ENCODE assay signal across 8 mouse cellular contexts in the genomic region with DNA sequence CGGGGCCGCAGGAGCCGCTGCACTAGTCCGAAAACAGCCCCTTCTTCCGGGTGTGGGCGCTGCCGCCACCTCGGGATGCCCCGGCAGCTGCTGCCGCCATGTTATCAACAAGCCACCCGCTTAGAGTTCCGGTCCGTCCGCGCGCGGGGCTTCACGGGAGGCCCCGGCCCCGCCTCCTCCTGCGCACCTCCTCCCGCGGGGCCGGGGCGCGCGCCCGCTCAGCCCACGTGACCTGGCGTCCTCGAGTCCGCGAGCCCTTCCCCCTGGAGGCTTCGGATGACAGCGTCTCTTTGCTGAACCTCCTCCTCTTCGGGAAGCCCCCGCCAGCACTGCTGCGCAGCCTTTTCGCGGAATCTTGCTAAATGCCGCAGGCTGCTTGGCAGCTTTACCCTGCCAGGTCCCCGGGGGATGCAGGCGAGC. TPM values are rescaled to one million over a fixed set of nuclear protein-coding genes. Genes with fewer than 3 reads are reported as not detected.
DNase-seq lines count a peak whose midpoint lies in the region; ATAC-seq lines count a peak whose summit lies in the region.

A gene (minus strand): TSS at position 155 of the 420 bp plus-strand sequence.

- H3K9ac ChIP-seq in kidney, embryonic 15.5 days = peak within 1 kb of the TSS; percentile 94

- H3K36me3 ChIP-seq in heart, embryonic 10.5 days = peaks cover 5% of the 10 kb centered on the region; the same call in 1 of the 2 replicates
- H3K36me3 ChIP-seq in kidney, embryonic 15.5 days = 0 out of 2 replicates have a peak, but pooled peaks cover 11% of the 10 kb centered on the region

- H3K4me1 ChIP-seq in heart, embryonic 10.5 days = peaks cover 18% of the 10 kb centered on the region
- peaks cover 20% of the 10 kb centered on the region for H3K4me1 ChIP-seq in kidney, embryonic 15.5 days

- no peaks in the 10 kb centered on the region for H3K27me3 ChIP-seq in heart, embryonic 10.5 days (ENCODE audit: insufficient read depth, poor library complexity, severe bottlenecking)
- H3K27me3 ChIP-seq in kidney, embryonic 15.5 days = no peaks in the 10 kb centered on the region

- H3K27ac ChIP-seq in heart, embryonic 10.5 days = peak within 1 kb of the TSS; percentile 97
- peak within 1 kb of the TSS; percentile 97 for H3K27ac ChIP-seq in kidney, embryonic 15.5 days

- peak; percentile 95 for DNase-seq in B cell, adult 2 months
- peak; percentile 98 for DNase-seq in brain, adult 2 months (ENCODE audit: low read depth, low spot score)
- peak; percentile 97 for DNase-seq in heart, embryonic 10.5 days (ENCODE audit: low spot score)
- peak; percentile 95 for DNase-seq in liver
- peak; percentile 93 to 98 for DNase-seq in spleen, postnatal 4 days (ENCODE audit: low spot score in 2 of 2)

- peak within 1 kb of the TSS; percentile 84 for H3K4me3 ChIP-seq in heart, embryonic 10.5 days
- peak within 1 kb of the TSS; percentile 97 for H3K4me3 ChIP-seq in kidney, embryonic 15.5 days (replicated peaks)

- ATAC-seq in erythroblast, adult 5-6 weeks (replicated peaks; ENCODE audit: low FRiP score, poor library complexity, severe bottlenecking) = peak; percentile 94
- peak; percentile 96 for ATAC-seq in kidney, embryonic 15.5 days (replicated peaks; ENCODE audit: low FRiP score)
- peak; percentile 79 for ATAC-seq in monocyte, adult 5-6 weeks (replicated peaks; ENCODE audit: insufficient number of reproducible peaks, low FRiP score, low TSS enrichment, poor library complexity, severe bottlenecking)

- peak within 1 kb of the TSS; percentile 64 for H3K4me2 ChIP-seq in kidney, embryonic 15.5 days

- 0% methylated on average over 42 of the region's 43 CpGs for WGBS in heart, embryonic 10.5 days
- WGBS in kidney, embryonic 15.5 days = 0% methylated on average over 41 of the region's 43 CpGs

- no peaks in the 10 kb centered on the region for H3K9me3 ChIP-seq in heart, embryonic 10.5 days
- no peaks in the 10 kb centered on the region for H3K9me3 ChIP-seq in kidney, embryonic 15.5 days (replicated peaks)

RNA-seq across cellular contexts. Expression of the gene that starts here (rescaled TPM):
- total RNA-seq in erythroblast, adult 5-6 weeks (2015; ENCODE audit: low replicate concordance) = 20.4 and 22.8 TPM in 2 replicates
- total RNA-seq in erythroblast, adult 5-6 weeks (2017; ENCODE audit: low replicate concordance) = 18.3 and 20.4 TPM in 2 replicates
- 17.3 and 17.9 TPM in 2 replicates for polyA plus RNA-seq in heart, embryonic 10.5 days (2016; fragmentation: Nextera tagmentation; extraction: Ambion mirVana)
- polyA plus RNA-seq in kidney, embryonic 15.5 days (2015; fragmentation: Nextera tagmentation; extraction: Ambion mirVana) = 19.1 and 19.2 TPM in 2 replicates
- total RNA-seq in monocyte, adult 5-6 weeks (2017) = 35.7 to 65.4 TPM (median 59.7 TPM) in 3 replicates

Comparison
In these comparisons a context has a peak if more than half of its experiments do, and no peak if none do; other contexts are left out.
1. Peak in every context shown above with its lines: DNase-seq, ATAC-seq, H3K4me3 ChIP-seq and H3K27ac ChIP-seq.